Mouse (Mus musculus): ENCODE measurements around the gene E130308A19Rik.
"Not testable (repeated sequence)": the region's sequence is repeated elsewhere in the genome, so short reads cannot be mapped to it uniquely, and the experiment has no call there.

E130308A19Rik gene

DNA sequence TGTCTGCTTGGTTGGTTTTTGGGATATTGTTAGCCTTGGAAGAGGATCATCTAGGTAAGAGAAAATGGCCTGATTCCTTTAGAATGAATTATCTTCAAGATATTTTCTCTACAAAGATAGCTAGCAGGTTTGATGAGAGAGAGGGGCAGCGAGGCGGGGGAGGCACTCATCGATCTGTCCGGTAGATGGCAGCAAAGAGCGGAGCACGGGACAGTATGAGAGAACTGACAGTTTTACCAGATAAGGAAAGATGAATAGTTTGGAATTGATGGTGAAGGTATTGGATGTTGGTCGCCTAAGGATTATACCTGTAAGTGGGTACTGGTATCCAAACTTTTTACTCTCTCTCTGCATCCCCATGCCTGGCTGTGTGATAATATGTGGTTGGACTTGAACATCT is 160.7 kb downstream of the E130308A19Rik start:
- peak; percentile 84 for DNase-seq (ENCODE audit: low read depth)

DNA sequence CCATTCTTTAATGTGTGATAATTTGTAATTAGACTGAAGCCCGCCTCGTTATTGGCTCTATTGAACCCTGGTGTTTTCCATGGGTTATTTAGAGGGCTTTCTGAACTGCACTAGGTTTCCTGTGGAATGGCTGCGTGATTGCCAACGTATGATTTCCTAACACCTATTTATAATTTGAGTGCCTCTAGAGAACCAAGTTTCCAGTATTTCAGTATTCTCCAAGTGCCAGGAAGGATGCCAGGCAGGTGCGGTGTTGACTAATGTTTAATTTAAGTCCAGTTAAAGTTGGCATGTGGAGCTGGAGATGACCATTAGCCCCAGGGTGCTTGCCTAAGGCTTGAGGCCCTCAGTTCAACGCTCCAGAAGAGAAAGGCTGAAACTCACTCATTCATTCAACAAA is 161.1 kb downstream of the E130308A19Rik start:
- no peak for DNase-seq (ENCODE audit: low read depth)

DNA sequence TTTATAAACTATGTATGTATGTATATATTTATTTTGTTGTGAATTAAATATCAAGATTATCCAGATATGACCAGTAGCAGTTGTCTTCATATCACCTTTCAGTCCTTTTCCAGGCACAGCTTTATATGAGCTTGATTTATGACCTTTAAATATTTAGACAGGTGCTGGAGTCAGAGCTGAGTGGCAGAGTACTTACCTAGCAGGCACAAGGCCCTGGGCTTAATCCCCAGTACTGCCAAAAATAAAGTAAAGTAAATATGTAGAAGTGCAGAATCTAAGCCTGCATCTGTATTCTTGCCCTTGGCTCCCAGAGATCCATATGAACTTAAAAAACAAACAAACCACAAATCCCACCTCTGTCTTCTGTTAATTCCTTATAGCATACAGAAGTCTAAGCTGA is 163.0 kb downstream of the E130308A19Rik start:
- DNase-seq (ENCODE audit: low read depth) = no peak

DNA sequence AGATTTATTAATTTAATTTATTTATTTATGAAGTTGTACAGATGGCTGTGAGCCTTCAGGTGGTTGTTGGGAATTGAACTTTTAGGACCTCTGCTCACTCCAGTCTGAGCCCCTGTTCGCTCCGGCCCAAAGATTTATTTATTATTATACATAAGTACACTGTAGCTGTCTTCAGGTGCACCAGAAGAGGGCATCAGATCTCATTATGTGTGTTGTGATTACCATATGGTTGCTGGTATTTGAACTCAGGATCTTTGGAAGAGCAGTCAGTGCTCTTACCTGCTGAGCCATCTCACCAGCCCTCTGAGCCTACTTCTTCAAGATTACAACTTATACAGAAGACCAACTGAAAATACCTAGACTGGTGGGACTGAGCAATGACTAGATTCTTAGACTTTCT is 167.6 kb downstream of the E130308A19Rik start:
- DNase-seq (ENCODE audit: low read depth) = not testable (repeated sequence)

DNA sequence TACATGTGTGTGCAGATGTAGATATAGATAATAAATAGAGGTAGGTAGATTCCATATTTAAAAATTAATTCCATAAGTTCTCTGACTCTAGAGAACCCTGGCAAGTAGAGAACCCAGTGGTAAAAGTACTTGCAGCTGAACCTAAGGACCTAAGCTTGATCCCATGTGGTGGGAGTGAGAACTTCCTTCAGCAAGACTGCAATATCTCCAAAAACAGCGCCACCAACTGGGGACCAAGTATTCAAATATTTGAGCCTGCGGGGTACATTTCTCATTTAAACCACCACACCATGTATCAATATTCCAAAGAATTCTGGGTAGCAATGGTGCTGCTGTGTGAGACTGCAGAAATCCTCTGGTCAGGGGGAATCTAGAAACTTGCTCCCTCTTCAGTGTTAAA is 168.1 kb downstream of the E130308A19Rik start:
- DNase-seq (ENCODE audit: low read depth) = no peak

DNA sequence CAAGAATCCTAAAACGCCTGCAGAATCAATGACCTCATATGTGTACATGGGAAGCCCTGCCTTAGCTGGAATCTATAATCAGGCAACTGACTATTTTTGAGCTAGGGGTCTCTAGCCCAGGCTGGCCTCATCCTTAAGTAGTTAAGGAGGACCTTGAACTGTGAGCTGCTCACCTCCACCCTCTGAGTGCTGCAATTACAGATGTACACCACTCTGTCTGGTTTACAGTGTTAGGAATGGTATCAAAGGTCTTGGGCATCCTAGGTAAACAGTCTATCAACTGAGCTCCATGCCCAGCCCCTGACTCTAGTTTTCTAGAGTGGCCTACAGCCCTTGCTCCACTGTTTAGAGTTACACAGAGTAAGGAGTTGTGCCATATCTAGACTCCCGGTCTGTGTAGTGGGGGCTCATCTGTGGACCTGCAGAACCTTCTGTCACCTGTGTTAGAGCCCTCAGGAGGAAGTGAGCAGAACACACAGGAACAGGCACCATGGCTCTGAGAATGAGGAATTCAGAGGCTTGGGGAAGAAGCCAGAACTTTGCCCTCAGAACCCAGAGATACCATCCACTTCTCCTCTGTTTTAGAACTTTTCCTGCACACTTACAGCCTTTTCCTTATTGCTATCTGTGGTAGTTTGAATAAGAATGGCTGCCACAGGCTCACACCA is 169.9 kb downstream of the E130308A19Rik start:
- DNase-seq (ENCODE audit: low read depth) = no peak

DNA sequence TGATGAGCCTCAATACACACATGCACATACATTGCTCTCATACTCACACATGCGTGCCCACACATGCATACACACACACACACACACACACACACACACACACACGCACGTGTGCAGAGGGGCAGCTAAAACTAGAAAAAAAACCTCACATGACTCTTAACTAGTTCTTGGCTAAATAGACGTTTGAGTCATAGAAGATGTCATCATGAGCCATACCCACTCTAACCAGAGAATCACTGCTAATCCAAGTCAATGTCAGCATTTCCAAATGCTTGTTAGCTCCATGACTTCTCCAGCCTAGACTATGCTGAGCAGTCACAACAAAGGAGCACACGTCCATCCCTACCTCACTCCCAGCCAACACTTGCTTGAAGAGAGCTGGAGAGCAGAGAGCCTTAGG is 174.2 kb downstream of the E130308A19Rik start:
- DNase-seq (ENCODE audit: low read depth) = no peak

DNA sequence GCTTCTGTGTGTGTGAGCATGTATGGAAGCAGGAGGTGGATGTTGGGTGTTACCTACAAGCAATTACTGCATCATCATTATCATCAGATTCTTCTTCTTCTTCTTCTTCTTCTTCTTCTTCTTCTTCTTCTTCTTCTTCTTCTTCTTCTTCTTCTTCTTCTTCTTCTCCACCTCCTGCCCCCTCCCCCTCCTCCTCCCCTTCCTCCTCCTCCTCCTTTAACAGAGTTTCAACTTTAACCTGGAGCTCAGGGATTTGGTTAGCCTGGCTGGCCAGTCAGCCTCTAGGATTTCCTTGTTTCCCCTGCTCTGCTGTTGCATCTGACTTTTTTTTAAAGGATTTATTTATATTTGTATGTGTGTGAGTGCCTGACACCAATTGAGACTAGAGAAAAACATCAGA is 175.5 kb downstream of the E130308A19Rik start, which contains the start of gene Inip:
Gene Inip, minus strand, starts transcription at position 101 of the 400 bp plus-strand sequence.
- no peak for DNase-seq (ENCODE audit: low read depth)

DNA sequence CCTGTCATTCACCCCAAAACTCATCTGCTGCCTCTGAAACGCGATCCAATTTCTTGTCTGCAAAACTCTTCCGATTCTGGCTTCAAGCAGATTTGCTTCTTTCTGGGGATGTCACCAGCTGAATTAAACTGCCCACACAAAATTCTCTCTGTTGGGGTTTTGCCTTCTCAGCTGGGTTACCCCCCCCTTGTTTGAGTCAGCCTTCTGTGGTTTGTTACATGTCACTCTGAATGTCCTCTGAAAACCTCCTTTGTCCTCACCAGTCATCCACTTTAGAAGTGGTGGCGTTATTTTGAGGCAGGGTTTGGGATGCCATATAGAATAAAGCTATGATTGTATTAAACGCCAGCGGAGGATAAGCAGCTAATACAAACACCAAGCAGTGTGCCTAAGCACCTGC is 176.1 kb downstream of the E130308A19Rik start:
- DNase-seq (ENCODE audit: low read depth) = no peak

DNA sequence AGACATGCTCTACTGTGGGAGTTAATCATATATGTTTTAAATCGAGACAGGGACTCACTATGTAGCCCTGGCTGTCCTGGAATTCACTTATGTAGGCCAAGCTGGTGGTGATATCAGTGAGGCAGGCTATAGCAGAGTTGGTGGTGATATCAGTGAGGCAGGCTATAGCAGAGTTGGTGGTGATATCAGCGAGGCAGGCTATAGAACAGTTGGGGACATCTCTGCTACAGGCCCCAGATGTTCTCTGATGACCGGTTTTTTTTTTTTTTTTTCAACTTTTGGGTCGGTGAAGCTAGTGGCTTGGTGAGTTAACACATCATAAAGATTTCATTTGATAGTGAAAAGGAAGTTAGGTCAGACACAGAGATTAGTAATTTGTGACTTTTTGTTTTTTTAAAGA is 176.8 kb downstream of the E130308A19Rik start:
- DNase-seq (ENCODE audit: low read depth) = no peak

DNA sequence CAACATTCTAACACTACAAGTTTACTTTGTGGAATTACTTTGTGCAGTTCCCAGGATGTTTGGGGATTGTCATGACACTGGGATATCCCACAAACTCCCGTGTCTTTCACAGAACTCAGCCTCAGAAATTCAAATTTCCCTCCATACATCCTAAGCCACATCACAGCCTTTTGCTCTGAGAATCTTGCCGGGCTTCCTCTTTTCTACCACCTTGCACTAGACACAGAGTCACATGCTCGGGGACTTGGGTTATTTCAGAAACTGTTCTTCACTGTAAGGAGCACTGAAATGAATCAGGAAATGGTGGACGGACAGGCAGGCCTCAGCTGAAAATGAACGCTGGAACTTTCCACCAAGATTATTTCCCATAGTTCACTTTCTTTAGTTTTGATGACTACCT is 177.3 kb downstream of the E130308A19Rik start:
- DNase-seq (ENCODE audit: low read depth) = no peak

DNA sequence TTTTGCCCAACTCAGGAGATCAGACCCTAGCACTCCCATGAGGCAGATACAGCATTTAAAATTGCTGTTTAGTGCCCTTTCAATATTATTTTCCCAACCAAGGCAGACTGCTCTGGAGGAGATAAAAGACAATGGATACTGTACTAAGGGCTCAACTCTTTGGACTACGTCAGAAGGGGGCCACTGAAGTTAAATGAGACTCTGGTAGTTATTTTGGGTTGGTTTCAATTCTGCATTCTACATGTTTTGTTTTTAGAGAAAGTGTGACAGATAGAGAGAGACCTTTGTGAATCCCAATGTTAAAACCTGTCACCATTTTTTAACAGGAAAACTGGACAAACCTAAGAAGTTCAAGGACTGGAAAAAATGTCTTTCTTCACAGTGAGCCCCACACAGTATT is 178.7 kb downstream of the E130308A19Rik start:
- DNase-seq (ENCODE audit: low read depth) = no peak

DNA sequence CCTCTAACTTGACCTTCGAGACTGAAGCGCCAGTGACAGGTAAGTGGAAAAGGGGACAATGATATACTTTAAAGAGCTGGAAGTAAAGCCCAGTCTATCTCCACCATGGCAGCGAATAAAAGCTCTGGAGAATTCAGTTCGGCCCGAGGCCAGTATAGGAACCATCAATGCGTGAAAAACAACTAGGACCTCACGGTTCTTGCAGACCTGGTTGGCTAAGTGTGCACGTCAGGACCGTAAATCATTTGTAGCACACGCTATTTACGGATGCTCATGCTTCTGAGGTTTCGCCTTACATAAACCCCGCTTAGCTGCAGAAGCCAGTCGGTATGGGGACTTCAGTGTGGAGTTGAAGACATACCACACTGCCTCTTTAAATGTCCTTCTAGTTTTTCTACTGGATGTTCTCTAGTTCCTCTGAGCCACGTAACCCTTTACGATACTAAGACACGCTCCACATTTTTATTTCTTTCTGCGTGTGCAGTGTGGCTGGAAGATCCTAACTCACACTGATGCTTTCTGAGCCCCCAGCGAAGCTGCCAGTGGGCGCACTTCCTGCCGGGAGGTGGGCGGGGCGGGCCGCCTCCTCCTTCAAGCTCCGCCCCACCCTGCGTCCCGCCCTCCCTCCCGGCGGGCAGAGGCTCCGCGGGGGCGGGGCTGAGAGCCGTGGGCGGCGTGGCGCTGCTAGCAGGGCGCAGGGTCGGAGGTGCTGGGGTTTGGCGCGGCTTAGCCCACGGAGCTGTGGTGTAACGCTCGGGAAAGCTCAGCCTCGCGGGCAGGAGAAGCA is 179.4 kb downstream of the E130308A19Rik start, which contains the start of gene Snx30:
Gene Snx30, plus strand, starts transcription at position 660 of the 787 bp plus-strand sequence.
- peak; percentile 93 for DNase-seq (ENCODE audit: low read depth)

DNA sequence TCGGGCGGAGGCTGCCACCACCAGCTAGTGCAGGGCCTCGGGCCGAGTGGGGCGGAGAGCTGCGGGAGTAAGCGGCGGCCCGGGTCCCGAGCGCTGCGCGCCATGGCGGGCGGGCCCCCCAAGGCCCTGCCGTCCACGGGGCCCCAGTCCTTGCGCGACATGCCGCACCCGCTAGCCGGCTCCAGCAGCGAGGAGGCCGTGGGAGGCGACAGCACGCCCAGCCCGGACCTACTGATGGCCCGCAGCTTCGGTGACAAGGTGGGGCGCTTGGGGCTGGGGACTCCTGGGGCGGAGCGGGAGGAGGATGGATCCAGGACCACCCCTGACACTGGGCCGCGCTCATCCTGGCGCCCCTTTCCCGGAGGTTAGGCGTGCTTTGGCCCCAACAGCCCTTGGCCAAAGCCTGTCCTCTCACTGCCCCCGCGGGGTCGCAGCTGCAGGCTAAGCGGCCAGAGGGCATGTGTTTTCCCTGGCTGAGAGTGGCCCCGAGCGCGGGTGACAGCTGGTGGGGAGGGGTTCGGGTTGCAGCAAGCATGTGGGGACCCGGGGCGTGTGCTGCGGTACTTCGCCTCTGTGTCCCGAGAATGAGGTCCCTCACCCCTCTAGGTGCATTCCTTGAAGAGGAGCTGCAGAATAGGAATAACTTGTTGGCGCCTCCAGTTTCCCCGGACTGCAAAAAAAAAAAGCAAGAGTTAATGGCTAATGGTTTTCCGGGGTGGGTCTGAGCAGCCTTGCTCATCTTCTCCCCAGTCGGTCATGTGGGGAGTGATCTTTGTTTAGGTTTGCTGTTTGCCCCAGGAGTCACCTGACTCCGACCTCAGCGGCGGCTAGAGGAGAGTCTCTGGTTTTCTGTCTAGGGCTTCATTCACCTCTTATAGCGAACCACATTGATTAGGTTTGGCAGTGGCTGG is 180.2 kb downstream of the E130308A19Rik start:
- peak; percentile 76 for DNase-seq (ENCODE audit: low read depth)

DNA sequence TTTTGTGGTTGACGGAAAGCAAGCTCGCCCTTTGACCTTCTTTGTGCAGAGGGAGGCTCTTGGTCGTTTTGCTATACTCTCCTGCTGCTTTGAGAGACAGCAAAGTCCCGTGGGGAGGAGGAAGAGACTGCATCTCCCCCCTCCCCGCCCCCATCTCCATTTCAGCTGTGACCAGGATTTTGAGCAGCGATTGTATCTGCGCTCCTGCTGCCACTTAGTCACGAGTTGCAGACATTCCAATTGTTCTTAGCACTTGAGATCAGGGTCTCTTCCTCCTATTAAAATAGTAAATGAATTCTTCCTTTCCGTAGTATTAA is 180.8 kb downstream of the E130308A19Rik start:
- DNase-seq (ENCODE audit: low read depth) = no peak

DNA sequence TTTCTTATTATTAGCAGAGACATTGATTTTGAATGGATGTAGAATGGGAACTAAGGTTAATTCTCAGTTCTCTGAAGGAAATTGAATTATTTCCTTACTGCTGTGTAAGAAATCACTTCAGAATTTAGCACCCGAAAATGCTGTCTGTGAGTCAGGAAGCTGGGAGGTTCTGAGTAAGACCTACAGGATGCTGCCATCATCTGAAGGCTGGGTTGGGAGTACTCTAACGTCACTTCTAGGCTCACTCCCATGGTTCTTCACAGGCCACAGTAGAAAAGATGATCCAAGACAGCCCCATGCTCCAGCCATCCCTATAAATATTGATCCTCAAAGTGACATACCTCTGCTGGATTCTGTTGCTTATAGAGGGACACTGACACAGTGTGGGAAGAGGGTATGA is 181.5 kb downstream of the E130308A19Rik start:
- no peak for DNase-seq (ENCODE audit: low read depth)

DNA sequence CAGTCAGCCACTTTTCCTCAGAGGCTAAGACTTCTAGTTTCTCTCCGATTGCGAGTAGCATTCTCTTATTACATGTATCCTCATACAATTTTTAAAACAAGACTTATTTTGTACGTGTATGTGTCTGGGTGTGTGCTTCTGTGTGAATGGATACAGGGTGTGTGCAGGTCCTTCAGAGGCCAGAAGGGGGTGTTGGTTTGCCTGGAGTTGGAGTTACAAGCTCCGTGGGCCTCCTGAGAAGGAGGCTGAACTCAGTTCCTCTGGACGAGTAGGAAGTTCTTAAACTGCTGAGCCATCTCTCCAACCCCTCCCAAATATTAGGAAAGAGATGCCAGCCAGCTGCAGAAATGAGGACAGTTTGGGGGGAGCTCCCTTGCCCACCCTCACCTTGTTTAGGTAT is 182.4 kb downstream of the E130308A19Rik start:
- DNase-seq (ENCODE audit: low read depth) = no peak
